Mouse (Mus musculus): ENCODE measurements around the gene Gm21704.
"Not testable (repeated sequence)": the region's sequence is repeated elsewhere in the genome, so short reads cannot be mapped to it uniquely, and the experiment has no call there.

DNA sequence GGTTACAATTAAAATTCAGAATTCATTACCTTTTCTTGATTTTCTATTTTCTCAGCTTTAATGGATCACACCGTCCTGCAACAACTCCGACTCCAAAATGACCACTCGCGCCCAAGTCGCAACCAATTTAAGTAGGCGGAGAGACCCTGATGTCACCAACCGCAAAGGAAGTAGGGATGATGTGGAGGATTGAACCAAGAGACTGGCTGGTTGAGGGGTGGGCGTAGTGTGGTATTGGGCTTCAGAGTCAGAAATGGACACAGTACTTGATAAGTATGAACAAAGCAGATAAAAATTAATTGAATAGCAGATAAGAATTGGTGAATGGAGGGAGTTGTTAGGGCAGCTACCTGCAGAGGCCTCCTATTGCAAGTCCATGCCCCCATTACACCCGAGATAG is 64.7 kb downstream of the Gm21704 start, which contains the start of gene Gm21693:
- not testable (repeated sequence) for TF ChIP-seq CTCF (IDR thresholded peaks at IDR 0.05; ENCODE audit: insufficient read depth, low read length); POLR2A (IDR thresholded peaks at IDR 0.05; ENCODE audit: borderline replicate concordance, extremely low read depth, low read depth, low read length)

Measured in lung, adult 2 months (tissue).